Mouse (Mus musculus): ENCODE results near the gene Ccl9. TPM values are rescaled to one million over a fixed set of nuclear protein-coding genes. Genes with fewer than 3 reads are reported as not detected.

The Ccl9 gene
- 1.2 and 2.0 TPM in 2 replicates for polyA plus RNA-seq (2014; fragmentation: Nextera tagmentation; extraction: Ambion mirVana)

- ATAC-seq (no peak), DNase-seq (ENCODE audit: low spot score) (peak; percentile 1)
- Histone ChIP-seq H3K27me3 (replicated peaks; ENCODE audit: control insufficient read depth, insufficient read depth, low read length) (no peaks in the 10 kb centered on the region), H3K4me2 (ENCODE audit: low read length) (no peak within 1 kb of the TSS), H3K9ac (ENCODE audit: low read length) (no peak within 1 kb of the TSS), H3K27ac (ENCODE audit: low read depth, low read length) (no peak within 1 kb of the TSS), H3K4me1 (ENCODE audit: control insufficient read depth, insufficient read depth, low read length) (no peaks in the 10 kb centered on the region), H3K9me3 (replicated peaks; ENCODE audit: control insufficient read depth, low read length) (no peaks in the 10 kb centered on the region), H3K36me3 (ENCODE audit: control insufficient read depth, insufficient read depth, low read length) (no peaks in the 10 kb centered on the region), H3K4me3 (ENCODE audit: low read depth, low read length) (no peak within 1 kb of the TSS)
- 49% methylated on average over 2 of the region's 2 CpGs for WGBS
Measured at GRCm38 (mm10) chr11:83578186-83578760, at the start of gene Ccl9. TSS of gene Ccl9 (minus strand) at chr11:83578636.

GRCm38 (mm10) chr11:83623586-83623985, 45.1 kb upstream of the Ccl9 start:
- H3K4me3 ChIP-seq (ENCODE audit: low read depth, low read length) = no peak overlapping the region
- H3K4me1 ChIP-seq (ENCODE audit: control insufficient read depth, insufficient read depth, low read length) = no peaks in the 10 kb centered on the region
- no peaks in the 10 kb centered on the region for H3K27me3 ChIP-seq (replicated peaks; ENCODE audit: control insufficient read depth, insufficient read depth, low read length)
- ATAC-seq = no peak
- no peak overlapping the region for H3K27ac ChIP-seq (ENCODE audit: low read depth, low read length)
- no peaks in the 10 kb centered on the region for H3K36me3 ChIP-seq (ENCODE audit: control insufficient read depth, insufficient read depth, low read length)
- H3K9me3 ChIP-seq (replicated peaks; ENCODE audit: control insufficient read depth, low read length) = no peaks in the 10 kb centered on the region
- no peak for DNase-seq (ENCODE audit: low spot score)
- 90% methylated on average over 3 of the region's 3 CpGs for WGBS
- no peak overlapping the region for H3K9ac ChIP-seq (ENCODE audit: low read length)
- H3K4me2 ChIP-seq (ENCODE audit: low read length) = no peak overlapping the region

- no peak for ATAC-seq
- Histone ChIP-seq H3K4me1 (ENCODE audit: control insufficient read depth, insufficient read depth, low read length) (no peaks in the 10 kb centered on the region), H3K27me3 (replicated peaks; ENCODE audit: control insufficient read depth, insufficient read depth, low read length) (no peaks in the 10 kb centered on the region)
Measured at GRCm38 (mm10) chr11:83619037-83619436, 40.6 kb upstream of the Ccl9 start.

GRCm38 (mm10) chr11:83618238-83618637, 39.8 kb upstream of the Ccl9 start:
- H3K4me3 ChIP-seq (ENCODE audit: low read depth, low read length) = no peak overlapping the region
- 56% methylated on average over 5 of the region's 5 CpGs for WGBS

More at GRCm38 (mm10) chr11:83619037-83619436, 40.6 kb upstream of the Ccl9 start:
- H3K36me3 ChIP-seq (ENCODE audit: control insufficient read depth, insufficient read depth, low read length) = no peaks in the 10 kb centered on the region
- H3K4me2 ChIP-seq (ENCODE audit: low read length) = no peak overlapping the region
- H3K4me3 ChIP-seq (ENCODE audit: low read depth, low read length) = no peak overlapping the region
- no peak overlapping the region for H3K27ac ChIP-seq (ENCODE audit: low read depth, low read length)
- H3K9me3 ChIP-seq (replicated peaks; ENCODE audit: control insufficient read depth, low read length) = no peaks in the 10 kb centered on the region
- DNase-seq (ENCODE audit: low spot score) = no peak
- 96% methylated on average over 1 of the region's 1 CpGs for WGBS
- H3K9ac ChIP-seq (ENCODE audit: low read length) = no peak overlapping the region

GRCm38 (mm10) chr11:83616586-83616985, 38.1 kb upstream of the Ccl9 start:
- H3K9me3 ChIP-seq (replicated peaks; ENCODE audit: control insufficient read depth, low read length) = no peaks in the 10 kb centered on the region
- no peak overlapping the region for H3K4me2 ChIP-seq (ENCODE audit: low read length)
- no peak overlapping the region for H3K4me3 ChIP-seq (ENCODE audit: low read depth, low read length)
- no peaks in the 10 kb centered on the region for H3K36me3 ChIP-seq (ENCODE audit: control insufficient read depth, insufficient read depth, low read length)
- H3K27ac ChIP-seq (ENCODE audit: low read depth, low read length) = no peak overlapping the region
- H3K4me1 ChIP-seq (ENCODE audit: control insufficient read depth, insufficient read depth, low read length) = no peaks in the 10 kb centered on the region
- ATAC-seq (no peak), DNase-seq (ENCODE audit: low spot score) (no peak)
- no peak overlapping the region for H3K9ac ChIP-seq (ENCODE audit: low read length)
- H3K27me3 ChIP-seq (replicated peaks; ENCODE audit: control insufficient read depth, insufficient read depth, low read length) = no peaks in the 10 kb centered on the region
- WGBS = 95% methylated on average over 1 of the region's 1 CpGs

More at GRCm38 (mm10) chr11:83618238-83618637, 39.8 kb upstream of the Ccl9 start:
- Histone ChIP-seq H3K4me2 (ENCODE audit: low read length) (no peak overlapping the region), H3K4me1 (ENCODE audit: control insufficient read depth, insufficient read depth, low read length) (no peaks in the 10 kb centered on the region), H3K27ac (ENCODE audit: low read depth, low read length) (no peak overlapping the region), H3K36me3 (ENCODE audit: control insufficient read depth, insufficient read depth, low read length) (no peaks in the 10 kb centered on the region), H3K9me3 (replicated peaks; ENCODE audit: control insufficient read depth, low read length) (no peaks in the 10 kb centered on the region), H3K27me3 (replicated peaks; ENCODE audit: control insufficient read depth, insufficient read depth, low read length) (no peaks in the 10 kb centered on the region), H3K9ac (ENCODE audit: low read length) (no peak overlapping the region)
- DNase-seq (ENCODE audit: low spot score) (no peak), ATAC-seq (no peak)

- Histone ChIP-seq H3K4me3 (ENCODE audit: low read depth, low read length) (no peak overlapping the region), H3K9ac (ENCODE audit: low read length) (no peak overlapping the region), H3K9me3 (replicated peaks; ENCODE audit: control insufficient read depth, low read length) (no peaks in the 10 kb centered on the region), H3K4me2 (ENCODE audit: low read length) (no peak overlapping the region), H3K4me1 (ENCODE audit: control insufficient read depth, insufficient read depth, low read length) (no peaks in the 10 kb centered on the region), H3K27me3 (replicated peaks; ENCODE audit: control insufficient read depth, insufficient read depth, low read length) (no peaks in the 10 kb centered on the region), H3K36me3 (ENCODE audit: control insufficient read depth, insufficient read depth, low read length) (no peaks in the 10 kb centered on the region), H3K27ac (ENCODE audit: low read depth, low read length) (no peak overlapping the region)
- no peak for ATAC-seq
- DNase-seq (ENCODE audit: low spot score) = no peak
- 76% methylated on average over 2 of the region's 2 CpGs for WGBS
Measured at GRCm38 (mm10) chr11:83610900-83611299, 32.5 kb upstream of the Ccl9 start.

GRCm38 (mm10) chr11:83606396-83606795, 28.0 kb upstream of the Ccl9 start:
- ATAC-seq = no peak
- DNase-seq (ENCODE audit: low spot score) = no peak
- H3K9me3 ChIP-seq (replicated peaks; ENCODE audit: control insufficient read depth, low read length) = no peaks in the 10 kb centered on the region
- H3K36me3 ChIP-seq (ENCODE audit: control insufficient read depth, insufficient read depth, low read length) = no peaks in the 10 kb centered on the region
- no peak overlapping the region for H3K27ac ChIP-seq (ENCODE audit: low read depth, low read length)
- no peaks in the 10 kb centered on the region for H3K4me1 ChIP-seq (ENCODE audit: control insufficient read depth, insufficient read depth, low read length)
- no peaks in the 10 kb centered on the region for H3K27me3 ChIP-seq (replicated peaks; ENCODE audit: control insufficient read depth, insufficient read depth, low read length)
- no peak overlapping the region for H3K4me3 ChIP-seq (ENCODE audit: low read depth, low read length)
- no peak overlapping the region for H3K4me2 ChIP-seq (ENCODE audit: low read length)
- H3K9ac ChIP-seq (ENCODE audit: low read length) = no peak overlapping the region
- WGBS = 52% methylated on average over 1 of the region's 1 CpGs

GRCm38 (mm10) chr11:83605535-83605934, 27.1 kb upstream of the Ccl9 start:
- Histone ChIP-seq H3K9ac (ENCODE audit: low read length) (no peak overlapping the region), H3K4me2 (ENCODE audit: low read length) (no peak overlapping the region), H3K4me3 (ENCODE audit: low read depth, low read length) (no peak overlapping the region), H3K27ac (ENCODE audit: low read depth, low read length) (no peak overlapping the region), H3K36me3 (ENCODE audit: control insufficient read depth, insufficient read depth, low read length) (no peaks in the 10 kb centered on the region), H3K27me3 (replicated peaks; ENCODE audit: control insufficient read depth, insufficient read depth, low read length) (no peaks in the 10 kb centered on the region), H3K9me3 (replicated peaks; ENCODE audit: control insufficient read depth, low read length) (no peaks in the 10 kb centered on the region), H3K4me1 (ENCODE audit: control insufficient read depth, insufficient read depth, low read length) (no peaks in the 10 kb centered on the region)
- WGBS = 97% methylated on average over 3 of the region's 3 CpGs
- DNase-seq (ENCODE audit: low spot score) (no peak), ATAC-seq (no peak)

- no peak for ATAC-seq
- no peak for DNase-seq (ENCODE audit: low spot score)
- Histone ChIP-seq H3K4me2 (ENCODE audit: low read length) (no peak overlapping the region), H3K36me3 (ENCODE audit: control insufficient read depth, insufficient read depth, low read length) (no peaks in the 10 kb centered on the region), H3K27ac (ENCODE audit: low read depth, low read length) (no peak overlapping the region), H3K9ac (ENCODE audit: low read length) (no peak overlapping the region), H3K4me3 (ENCODE audit: low read depth, low read length) (no peak overlapping the region), H3K27me3 (replicated peaks; ENCODE audit: control insufficient read depth, insufficient read depth, low read length) (no peaks in the 10 kb centered on the region), H3K4me1 (ENCODE audit: control insufficient read depth, insufficient read depth, low read length) (no peaks in the 10 kb centered on the region), H3K9me3 (replicated peaks; ENCODE audit: control insufficient read depth, low read length) (no peaks in the 10 kb centered on the region)
- 90% methylated on average over 4 of the region's 4 CpGs for WGBS
Measured at GRCm38 (mm10) chr11:83604698-83605097, 26.3 kb upstream of the Ccl9 start.

Measured in forebrain, embryonic 14.5 days (tissue).